Mouse (Mus musculus): ENCODE measurements around the gene Gsc. TPM values are rescaled to one million over a fixed set of nuclear protein-coding genes. Genes with fewer than 3 reads are reported as not detected.

The Gsc gene
- polyA plus RNA-seq, 1 experiment from 2014 or later, result 0.38 TPM

DNA sequence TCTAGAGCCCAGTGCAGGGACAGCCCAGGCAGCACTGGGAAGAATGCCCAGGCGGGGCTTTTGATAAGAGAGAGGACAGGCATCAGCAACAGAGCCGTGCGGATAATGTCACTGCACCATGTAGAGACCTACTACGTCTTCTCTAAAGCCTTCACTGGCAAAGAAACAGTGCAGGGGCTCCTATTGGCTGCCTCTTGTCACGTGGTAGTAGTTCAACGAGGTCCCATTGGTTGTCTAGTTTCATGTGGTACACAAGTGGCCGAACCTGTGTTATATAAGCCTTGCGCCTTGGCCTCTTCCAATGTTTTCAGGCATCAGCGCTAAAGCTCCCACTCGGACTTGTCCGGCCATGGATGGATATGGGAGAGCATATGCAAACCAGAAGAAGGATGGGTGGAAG, 29.4 kb downstream of the Gsc start:
- H3K4me3 ChIP-seq (ENCODE audit: low read depth, low read length), result no peak overlapping the region
- H3K9ac ChIP-seq (ENCODE audit: low read length), result no peak overlapping the region

DNA sequence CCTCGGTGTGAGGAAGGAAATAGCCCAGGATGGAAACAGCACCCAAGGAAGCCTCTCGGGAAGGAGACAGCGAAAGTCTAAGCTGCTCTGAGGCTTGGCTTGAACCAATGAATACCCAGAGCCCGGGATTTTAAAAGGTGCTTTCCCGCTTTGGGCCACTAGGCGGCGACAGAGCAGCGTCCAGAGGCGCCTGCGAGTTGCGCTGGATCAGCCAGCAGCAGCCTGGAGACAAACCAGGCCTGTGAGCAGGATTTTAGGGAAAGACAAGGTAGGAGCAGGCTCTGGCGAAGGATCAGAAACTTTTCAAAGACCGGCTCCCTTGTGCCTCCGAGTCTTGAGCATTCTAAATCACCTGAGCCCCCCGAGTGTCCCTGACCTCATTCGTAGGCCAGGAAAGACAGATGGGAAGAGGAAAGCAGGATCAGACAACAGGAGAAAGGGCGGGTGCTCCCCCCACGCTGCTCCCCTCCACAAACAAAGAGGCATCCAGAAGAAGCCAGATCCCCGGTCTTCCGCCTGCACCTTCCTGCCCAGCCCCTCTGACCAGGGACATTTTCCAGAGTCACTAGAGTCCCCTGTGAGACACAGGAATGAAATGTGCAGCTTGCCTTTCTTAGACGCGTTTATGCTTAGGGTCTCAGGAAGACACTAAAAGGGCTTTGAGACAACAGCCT, 32.9 kb downstream of the Gsc start:
- H3K4me3 ChIP-seq (ENCODE audit: low read depth, low read length), result no peak overlapping the region
- ATAC-seq (replicated peaks; ENCODE audit: low FRiP score, low TSS enrichment, low read depth) (peak; percentile 82), DNase-seq (ENCODE audit: low spot score) (peak; percentile 99)
- no peaks in the 10 kb centered on the region for H3K27me3 ChIP-seq (replicated peaks; ENCODE audit: control insufficient read depth, insufficient read depth, low read length)
- 6% methylated on average over 22 of the region's 22 CpGs for WGBS
- no peak overlapping the region for H3K27ac ChIP-seq (ENCODE audit: low read depth)
- no peaks in the 10 kb centered on the region for H3K36me3 ChIP-seq (ENCODE audit: control insufficient read depth, insufficient read depth, low read length)
- H3K9me3 ChIP-seq (ENCODE audit: control insufficient read depth, low read length), result no peaks in the 10 kb centered on the region
- H3K9ac ChIP-seq (ENCODE audit: low read length), result no peak overlapping the region
- H3K4me2 ChIP-seq (ENCODE audit: low read length), result peak overlapping the region; percentile 16; the same call in 1 of the 2 replicates
- no peaks in the 10 kb centered on the region for H3K4me1 ChIP-seq (replicated peaks; ENCODE audit: control insufficient read depth, insufficient read depth, low read length)

More for the DNA sequence above, 29.4 kb downstream of the Gsc start:
- no peak overlapping the region for H3K27ac ChIP-seq (ENCODE audit: low read depth)
- DNase-seq (ENCODE audit: low spot score), result no peak
- H3K27me3 ChIP-seq (replicated peaks; ENCODE audit: control insufficient read depth, insufficient read depth, low read length), result no peaks in the 10 kb centered on the region
- no peaks in the 10 kb centered on the region for H3K36me3 ChIP-seq (ENCODE audit: control insufficient read depth, insufficient read depth, low read length)
- 85% methylated on average over 11 of the region's 11 CpGs for WGBS
- no peaks in the 10 kb centered on the region for H3K9me3 ChIP-seq (ENCODE audit: control insufficient read depth, low read length)
- no peak for ATAC-seq (replicated peaks; ENCODE audit: low FRiP score, low TSS enrichment, low read depth)
- H3K4me1 ChIP-seq (replicated peaks; ENCODE audit: control insufficient read depth, insufficient read depth, low read length), result no peaks in the 10 kb centered on the region
- H3K4me2 ChIP-seq (ENCODE audit: low read length), result no peak overlapping the region

- H3K9me3 ChIP-seq (ENCODE audit: control insufficient read depth, low read length), result no peaks in the 10 kb centered on the region; the same call in 1 of the 2 replicates
- no peak overlapping the region; the same call in 1 of the 2 replicates for H3K4me2 ChIP-seq (ENCODE audit: low read length)
- ATAC-seq (replicated peaks; ENCODE audit: low FRiP score, low TSS enrichment, low read depth), result no peak
- 60% methylated on average over 20 of the region's 20 CpGs for WGBS
- no peaks in the 10 kb centered on the region for H3K4me1 ChIP-seq (replicated peaks; ENCODE audit: control insufficient read depth, insufficient read depth, low read length)
- DNase-seq (ENCODE audit: low spot score), result no peak
- H3K4me3 ChIP-seq (ENCODE audit: low read depth, low read length), result no peak overlapping the region
- no peaks in the 10 kb centered on the region for H3K27me3 ChIP-seq (replicated peaks; ENCODE audit: control insufficient read depth, insufficient read depth, low read length)
- no peak overlapping the region for H3K9ac ChIP-seq (ENCODE audit: low read length)
- H3K36me3 ChIP-seq (ENCODE audit: control insufficient read depth, insufficient read depth, low read length), result no peaks in the 10 kb centered on the region
- H3K27ac ChIP-seq (ENCODE audit: low read depth), result no peak overlapping the region
Measured at GRCm38 (mm10) chr12:104433951-104434735, 39.0 kb downstream of the Gsc start.

DNA sequence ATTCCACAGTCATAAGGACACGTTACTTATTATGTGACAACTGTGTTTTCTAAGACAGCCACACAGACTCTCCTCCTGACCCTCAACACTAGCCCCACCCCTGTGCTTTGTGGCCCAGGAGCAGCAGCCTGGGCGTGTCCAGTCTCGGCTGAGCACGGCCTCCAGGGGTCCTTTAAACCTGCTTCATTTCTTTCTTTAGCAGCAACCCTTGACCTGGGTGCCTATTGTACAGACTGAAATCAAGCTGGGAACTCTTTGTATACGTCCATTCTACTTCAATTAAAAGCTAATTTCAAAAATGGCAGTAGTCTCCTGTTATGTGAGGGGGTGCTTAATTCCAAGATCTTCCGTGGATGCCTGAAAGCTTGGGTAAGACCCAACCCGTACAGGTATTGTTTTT, 39.9 kb downstream of the Gsc start:
- no peak; the same call in 1 of the 2 replicates for ATAC-seq (replicated peaks; ENCODE audit: low FRiP score, low TSS enrichment, low read depth)
- DNase-seq (ENCODE audit: low spot score), result no peak
- 51% methylated on average over 7 of the region's 7 CpGs for WGBS

GRCm38 (mm10) chr12:104431359-104431758, 41.8 kb downstream of the Gsc start:
- Histone ChIP-seq H3K4me1 (replicated peaks; ENCODE audit: control insufficient read depth, insufficient read depth, low read length) (no peaks in the 10 kb centered on the region), H3K27me3 (replicated peaks; ENCODE audit: control insufficient read depth, insufficient read depth, low read length) (no peaks in the 10 kb centered on the region), H3K9ac (ENCODE audit: low read length) (no peak overlapping the region), H3K9me3 (ENCODE audit: control insufficient read depth, low read length) (no peaks in the 10 kb centered on the region; the same call in 1 of the 2 replicates), H3K36me3 (ENCODE audit: control insufficient read depth, insufficient read depth, low read length) (no peaks in the 10 kb centered on the region), H3K4me3 (ENCODE audit: low read depth, low read length) (no peak overlapping the region), H3K4me2 (ENCODE audit: low read length) (no peak overlapping the region), H3K27ac (ENCODE audit: low read depth) (no peak overlapping the region)
- DNase-seq (ENCODE audit: low spot score) (no peak), ATAC-seq (replicated peaks; ENCODE audit: low FRiP score, low TSS enrichment, low read depth) (no peak)
- WGBS, result 61% methylated on average over 10 of the region's 10 CpGs

More for the DNA sequence above, 39.9 kb downstream of the Gsc start:
- Histone ChIP-seq H3K4me2 (ENCODE audit: low read length) (no peak overlapping the region), H3K4me1 (replicated peaks; ENCODE audit: control insufficient read depth, insufficient read depth, low read length) (no peaks in the 10 kb centered on the region), H3K27ac (ENCODE audit: low read depth) (no peak overlapping the region), H3K9me3 (ENCODE audit: control insufficient read depth, low read length) (no peaks in the 10 kb centered on the region; the same call in 1 of the 2 replicates), H3K36me3 (ENCODE audit: control insufficient read depth, insufficient read depth, low read length) (no peaks in the 10 kb centered on the region), H3K4me3 (ENCODE audit: low read depth, low read length) (no peak overlapping the region), H3K9ac (ENCODE audit: low read length) (no peak overlapping the region), H3K27me3 (replicated peaks; ENCODE audit: control insufficient read depth, insufficient read depth, low read length) (no peaks in the 10 kb centered on the region)

DNA sequence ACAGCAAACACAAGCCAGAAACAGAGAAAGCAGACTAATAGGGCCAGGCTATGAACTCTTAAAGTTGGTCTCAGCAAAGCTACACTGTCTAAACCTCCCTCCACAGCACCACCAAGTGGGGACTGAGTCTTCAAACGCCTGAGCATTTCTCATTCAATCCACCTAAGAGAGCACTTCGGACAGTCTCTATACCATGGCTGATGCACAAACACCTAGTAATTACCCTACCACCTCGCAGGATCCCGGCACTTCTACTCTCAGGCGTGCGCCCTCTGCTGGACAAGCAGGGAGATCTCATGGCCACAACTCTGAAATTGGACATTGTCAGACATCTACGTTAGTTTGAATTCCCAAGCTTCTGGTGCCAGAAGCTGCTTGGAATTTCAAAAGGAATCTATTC, 46.2 kb downstream of the Gsc start:
- 6% methylated on average over 7 of the region's 7 CpGs for WGBS
- Histone ChIP-seq H3K27me3 (replicated peaks; ENCODE audit: control insufficient read depth, insufficient read depth, low read length) (no peaks in the 10 kb centered on the region), H3K27ac (ENCODE audit: low read depth) (no peak overlapping the region), H3K4me1 (replicated peaks; ENCODE audit: control insufficient read depth, insufficient read depth, low read length) (no peaks in the 10 kb centered on the region), H3K4me3 (ENCODE audit: low read depth, low read length) (no peak overlapping the region), H3K9ac (ENCODE audit: low read length) (no peak overlapping the region), H3K9me3 (ENCODE audit: control insufficient read depth, low read length) (no peaks in the 10 kb centered on the region), H3K36me3 (ENCODE audit: control insufficient read depth, insufficient read depth, low read length) (no peaks in the 10 kb centered on the region), H3K4me2 (ENCODE audit: low read length) (no peak overlapping the region)
- ATAC-seq (replicated peaks; ENCODE audit: low FRiP score, low TSS enrichment, low read depth), result peak; percentile 55; the same call in 1 of the 2 replicates
- peak; percentile 76 for DNase-seq (ENCODE audit: low spot score)

GRCm38 (mm10) chr12:104425591-104425990, 47.5 kb downstream of the Gsc start:
- H3K9ac ChIP-seq (ENCODE audit: low read length), result no peak overlapping the region
- H3K9me3 ChIP-seq (ENCODE audit: control insufficient read depth, low read length), result no peaks in the 10 kb centered on the region
- H3K4me2 ChIP-seq (ENCODE audit: low read length), result no peak overlapping the region
- no peaks in the 10 kb centered on the region for H3K27me3 ChIP-seq (replicated peaks; ENCODE audit: control insufficient read depth, insufficient read depth, low read length)
- WGBS, result 82% methylated on average over 3 of the region's 3 CpGs
- no peak overlapping the region for H3K4me3 ChIP-seq (ENCODE audit: low read depth, low read length)
- no peaks in the 10 kb centered on the region for H3K36me3 ChIP-seq (ENCODE audit: control insufficient read depth, insufficient read depth, low read length)
- H3K27ac ChIP-seq (ENCODE audit: low read depth), result no peak overlapping the region
- no peaks in the 10 kb centered on the region for H3K4me1 ChIP-seq (replicated peaks; ENCODE audit: control insufficient read depth, insufficient read depth, low read length)
- DNase-seq (ENCODE audit: low spot score) (no peak), ATAC-seq (replicated peaks; ENCODE audit: low FRiP score, low TSS enrichment, low read depth) (no peak)

DNA sequence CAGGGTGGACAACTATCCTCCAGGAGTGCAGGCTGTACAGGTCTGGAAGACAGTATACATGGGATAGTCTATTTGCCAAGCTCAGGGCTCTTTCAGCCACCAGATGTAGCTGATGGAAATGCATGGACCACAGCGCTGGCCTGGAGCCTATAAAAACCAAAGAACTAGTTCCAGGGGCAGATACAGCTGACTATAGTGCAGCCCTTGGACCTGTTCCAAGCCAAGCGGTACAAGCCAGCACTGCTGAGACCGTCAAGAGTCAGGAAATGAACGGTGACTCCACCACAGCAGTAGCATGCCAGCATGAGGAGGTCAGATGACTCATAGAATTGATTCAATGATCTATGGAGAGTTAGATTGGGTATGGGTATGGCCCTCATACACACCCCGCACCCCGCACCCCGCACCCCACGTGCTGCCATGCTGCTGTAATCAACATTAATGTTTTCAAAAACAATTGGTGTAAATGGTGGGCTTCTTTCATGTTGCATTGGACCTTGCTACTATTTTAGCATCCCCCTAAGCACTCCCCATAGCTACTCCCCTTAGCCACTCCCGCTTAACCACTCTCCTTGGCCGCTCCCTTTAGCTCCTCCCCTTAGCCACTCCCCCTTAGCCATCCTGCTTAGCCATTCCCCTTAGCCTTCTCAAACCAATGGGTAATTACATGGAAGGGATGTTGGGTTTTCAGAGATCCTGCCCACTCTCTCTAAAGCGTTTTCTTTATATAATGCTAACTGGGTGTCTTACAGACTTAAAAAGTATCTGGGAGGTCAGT, 50.3 kb downstream of the Gsc start:
- Histone ChIP-seq H3K4me3 (ENCODE audit: low read depth, low read length) (no peak overlapping the region), H3K27me3 (replicated peaks; ENCODE audit: control insufficient read depth, insufficient read depth, low read length) (no peaks in the 10 kb centered on the region), H3K4me1 (replicated peaks; ENCODE audit: control insufficient read depth, insufficient read depth, low read length) (no peaks in the 10 kb centered on the region), H3K9me3 (ENCODE audit: control insufficient read depth, low read length) (no peaks in the 10 kb centered on the region), H3K36me3 (ENCODE audit: control insufficient read depth, insufficient read depth, low read length) (no peaks in the 10 kb centered on the region), H3K9ac (ENCODE audit: low read length) (no peak overlapping the region), H3K27ac (ENCODE audit: low read depth) (no peak overlapping the region), H3K4me2 (ENCODE audit: low read length) (no peak overlapping the region)
- DNase-seq (ENCODE audit: low spot score) (no peak), ATAC-seq (replicated peaks; ENCODE audit: low FRiP score, low TSS enrichment, low read depth) (no peak)
- WGBS, result 66% methylated on average over 11 of the region's 11 CpGs

Data from intestine, embryonic 14.5 days (tissue).